Mouse (Mus musculus): ENCODE results near the gene Stat6.

The Stat6 gene

DNA sequence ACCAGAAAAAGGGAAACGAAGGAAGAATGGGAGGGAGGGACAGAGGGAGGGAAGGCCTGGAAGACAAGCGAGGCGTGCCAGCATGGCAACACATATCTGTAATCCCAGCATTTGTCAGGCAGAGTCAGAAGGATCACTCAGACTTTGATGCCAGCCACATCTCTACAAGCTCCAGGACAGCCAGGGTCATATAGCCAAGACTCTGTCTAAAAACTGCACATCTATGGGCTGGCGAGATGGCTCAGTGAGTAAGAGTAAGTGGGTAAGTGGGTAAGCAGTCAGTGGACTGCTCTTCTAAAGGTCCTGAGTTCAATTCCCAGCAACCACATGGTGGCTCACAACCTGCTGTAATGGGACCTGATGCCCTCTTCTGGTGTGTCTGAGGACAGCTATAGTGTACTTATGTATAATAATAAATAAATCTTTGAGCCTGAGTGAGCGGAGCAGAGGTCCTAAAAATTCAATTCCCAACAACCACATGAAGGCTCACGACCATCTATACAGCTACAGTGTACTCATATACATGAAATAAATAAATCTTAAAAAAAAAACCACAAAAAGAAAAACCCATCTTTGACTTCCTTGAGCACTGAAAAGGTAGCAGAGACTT lies 31.4 kb downstream of the Stat6 start:
- DNase-seq (ENCODE audit: low spot score in 2 of 2): no peak

DNA sequence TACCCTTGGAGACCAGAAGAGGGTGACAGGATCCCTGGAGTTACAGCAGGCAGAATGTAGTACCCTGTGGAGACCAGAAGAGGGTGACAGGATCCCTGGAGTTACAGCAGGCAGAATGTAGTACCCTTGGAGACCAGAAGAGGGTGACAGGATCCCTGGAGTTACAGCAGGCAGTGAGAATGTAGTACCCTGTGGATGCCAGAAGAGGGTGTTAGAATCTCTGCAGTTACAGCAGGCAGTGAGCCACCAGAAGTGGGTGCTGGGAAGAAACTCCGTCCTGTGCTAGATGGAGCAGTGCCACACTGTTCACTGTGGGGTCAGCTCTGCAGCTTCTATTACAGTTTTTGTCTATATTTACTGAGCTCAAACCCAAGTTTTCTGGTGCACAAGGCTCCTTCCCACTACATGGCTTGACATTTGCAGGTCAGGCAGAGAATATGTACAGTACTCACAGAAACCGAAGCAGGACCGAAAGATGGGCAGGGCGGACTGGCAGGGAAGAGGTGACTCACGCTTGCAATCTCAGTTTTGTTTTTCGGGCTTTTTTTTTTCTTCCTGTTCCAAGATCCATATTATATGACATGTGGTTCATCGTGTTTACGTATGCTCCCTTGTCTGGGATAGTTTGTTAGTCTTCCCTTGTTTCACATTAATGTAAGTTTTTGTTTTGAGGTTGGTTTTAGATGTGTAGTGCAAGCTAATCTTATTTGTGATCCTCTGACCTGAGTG lies 32.2 kb downstream of the Stat6 start:
- peak; percentile 96 for DNase-seq (ENCODE audit: low spot score in 2 of 2)

DNA sequence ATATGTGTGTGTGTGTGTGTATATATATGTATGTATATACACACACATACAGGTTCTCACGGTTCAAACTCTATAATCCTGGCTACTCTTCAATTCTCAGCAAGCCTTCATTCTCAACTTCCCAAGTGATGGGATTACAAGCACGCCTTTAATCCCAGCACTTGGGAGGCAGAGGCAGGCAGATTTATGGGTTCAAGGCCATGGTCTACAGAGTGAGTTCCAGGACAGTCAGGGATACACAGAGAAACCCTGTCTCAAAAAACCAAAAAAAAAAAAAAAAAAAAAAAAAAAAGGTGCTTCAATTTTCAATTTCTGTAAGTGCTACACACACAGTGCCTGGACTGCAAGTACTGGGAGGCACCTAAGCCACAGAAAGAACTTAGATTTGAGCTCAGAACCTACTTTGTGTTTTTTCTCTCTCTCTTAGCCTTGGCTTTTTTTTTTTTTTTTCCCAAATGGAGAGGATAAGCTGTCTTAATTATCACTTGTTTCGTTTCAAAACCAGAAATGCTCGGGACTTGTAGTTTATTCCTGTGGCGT lies 33.1 kb downstream of the Stat6 start:
- DNase-seq (ENCODE audit: low spot score in 2 of 2): no peak

DNA sequence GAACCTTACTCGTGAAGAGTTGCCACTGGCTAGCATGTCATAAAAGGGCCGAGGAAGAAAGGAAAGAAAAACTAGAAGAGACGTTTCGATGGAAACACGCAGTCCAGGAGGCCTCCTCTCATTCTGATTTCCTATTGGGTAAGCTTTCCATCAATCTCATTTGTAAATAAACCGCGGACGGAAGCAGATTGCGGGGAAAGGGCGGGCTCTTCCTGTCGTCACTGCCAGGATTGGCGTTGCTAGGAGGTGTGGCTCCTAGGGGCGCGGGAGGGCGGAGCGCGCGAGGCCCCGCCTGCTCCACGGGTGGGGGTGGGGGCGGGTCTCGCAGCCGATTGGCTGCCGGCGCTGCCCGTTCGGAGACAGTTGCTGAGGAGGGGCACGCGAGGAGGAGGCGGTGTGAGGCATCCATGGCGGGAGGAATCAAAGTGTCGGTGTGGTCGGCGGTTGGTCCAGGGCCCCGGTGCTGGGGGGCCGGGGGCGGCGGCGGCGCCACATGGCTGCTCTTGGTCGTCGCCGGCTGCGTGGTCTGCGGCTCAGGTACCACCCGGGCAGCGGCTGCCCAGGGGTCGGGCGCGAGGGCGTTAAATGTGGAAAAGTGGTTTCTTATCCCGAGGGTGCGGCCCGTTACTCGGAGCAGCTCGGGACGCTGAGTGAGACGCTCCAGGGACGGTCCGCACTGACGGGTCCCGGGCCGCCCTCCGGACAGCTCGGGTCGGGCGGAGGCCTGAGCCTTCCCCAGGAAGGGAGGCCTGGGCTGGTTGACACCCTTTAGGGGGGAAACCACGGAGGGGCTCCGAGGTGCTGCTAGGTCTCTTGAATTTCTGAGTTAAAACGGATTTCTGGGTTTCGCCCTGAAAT lies 34.1 kb downstream of the Stat6 start:
- peak; percentile 90 to 94 for DNase-seq (ENCODE audit: low spot score in 2 of 2)

DNA sequence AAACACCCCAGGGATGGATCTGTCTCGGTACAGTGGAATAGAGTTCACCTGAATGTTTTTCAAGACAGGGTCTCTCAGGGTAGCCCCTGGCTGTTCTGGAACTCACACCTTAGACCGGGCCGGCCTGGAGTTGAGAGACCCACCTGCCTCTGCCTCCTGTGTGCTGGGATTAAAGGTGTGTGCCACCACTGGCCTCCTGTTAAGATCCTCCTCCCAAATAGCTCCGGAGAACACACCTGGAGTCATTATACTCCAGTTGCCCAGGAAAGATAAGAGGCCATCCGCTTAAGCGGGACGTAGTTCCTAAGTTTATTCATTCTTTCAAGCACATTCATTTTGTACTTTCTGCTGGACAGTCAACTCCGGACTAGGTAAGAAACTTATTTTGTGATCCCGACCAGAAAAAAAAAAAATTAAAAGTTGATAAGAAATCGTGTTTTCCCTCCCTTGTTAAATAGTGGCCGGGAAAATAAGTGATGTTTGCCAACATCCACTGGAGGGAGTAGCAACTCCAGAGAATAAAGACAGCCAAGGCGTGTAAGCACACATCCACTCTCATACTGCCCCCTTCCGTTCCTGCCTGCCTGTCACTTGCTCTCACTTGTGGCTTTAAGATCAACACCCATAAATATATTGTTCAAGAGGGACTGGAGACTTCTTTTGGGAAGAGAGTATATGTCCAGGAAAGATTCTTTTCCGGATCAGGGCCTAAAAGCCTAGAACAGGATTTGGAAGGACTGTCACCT lies 35.0 kb downstream of the Stat6 start:
- peak; percentile 64 to 71 for DNase-seq (ENCODE audit: low spot score in 2 of 2)

DNA sequence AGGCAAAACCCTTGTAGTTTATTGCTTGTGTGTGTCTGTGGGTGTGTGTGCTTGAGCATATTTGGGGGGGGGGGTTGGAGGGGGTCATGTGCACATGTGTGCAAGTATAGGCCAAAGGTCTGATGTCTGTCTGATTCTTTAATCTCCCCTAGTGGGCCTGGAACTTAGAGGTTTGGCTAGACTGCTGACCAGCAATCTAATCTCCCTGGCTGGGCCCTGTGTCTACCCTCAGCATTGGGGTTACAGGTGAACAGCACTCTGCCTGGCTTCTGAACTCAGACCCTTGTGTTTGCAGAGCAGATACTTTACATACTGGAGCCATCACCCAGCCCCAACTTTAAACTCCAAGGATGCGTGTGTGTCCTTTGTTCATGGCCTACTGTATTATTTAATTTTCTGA lies 36.4 kb downstream of the Stat6 start:
- no peak for DNase-seq (ENCODE audit: low spot score in 2 of 2)

DNA sequence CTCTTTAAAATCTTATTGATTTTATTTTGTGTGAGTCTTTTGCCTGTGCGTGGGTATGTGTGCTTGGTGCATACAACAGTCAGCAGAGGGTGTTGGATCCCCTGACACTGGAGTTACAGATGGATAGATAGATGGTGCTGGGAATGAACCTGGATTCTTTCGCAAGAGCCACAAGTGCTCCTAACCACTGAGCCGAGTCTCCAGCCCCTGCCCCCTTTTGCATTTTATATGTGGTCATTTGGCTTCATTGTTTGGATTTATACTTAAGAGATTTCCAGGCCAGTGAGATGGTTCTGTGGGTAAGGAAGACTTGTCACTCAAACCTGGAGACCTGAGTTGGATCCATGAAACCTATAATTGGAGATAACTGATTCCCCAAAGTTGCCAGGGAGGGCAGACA lies 37.1 kb downstream of the Stat6 start:
- no peak for DNase-seq (ENCODE audit: low spot score in 2 of 2)

DNA sequence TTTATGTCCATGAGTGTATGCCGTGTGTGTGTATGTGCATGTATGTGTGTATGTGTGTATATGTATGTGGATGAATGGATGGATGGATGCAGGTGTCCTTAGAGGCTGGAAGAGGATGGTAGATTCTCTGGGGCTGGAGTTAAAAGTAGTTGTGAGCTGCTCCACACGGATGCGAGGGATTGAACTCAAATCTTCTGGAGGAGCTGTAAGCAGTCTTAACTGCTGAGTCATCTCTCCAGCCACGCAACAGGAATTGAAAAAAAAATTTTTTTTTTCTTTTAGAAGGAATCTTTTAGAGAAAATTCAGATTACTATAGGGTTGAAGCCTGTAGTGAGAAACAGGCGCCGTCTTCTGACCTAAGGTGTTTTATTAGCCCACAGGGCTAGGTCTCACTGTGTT lies 40.1 kb downstream of the Stat6 start:
- DNase-seq (ENCODE audit: low spot score in 2 of 2): no peak

DNA sequence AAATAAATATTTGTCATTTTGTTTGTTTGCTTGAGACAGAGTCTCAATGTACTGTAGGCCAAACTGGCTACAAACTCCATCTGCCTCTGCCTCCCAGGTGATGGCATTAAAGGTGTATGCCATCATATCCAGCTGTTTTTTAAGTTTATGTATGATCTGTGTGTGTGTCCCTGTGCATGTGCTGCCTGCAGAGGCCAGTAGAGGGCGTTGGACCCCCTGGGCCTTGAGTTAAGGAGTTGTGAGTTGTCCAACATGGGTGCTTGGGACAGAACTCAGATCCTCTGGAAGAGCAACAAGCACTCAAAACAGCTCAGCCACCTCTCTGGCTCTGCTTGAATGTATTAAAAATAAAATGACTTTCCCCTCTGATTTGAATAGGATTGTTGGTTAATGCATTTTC lies 48.3 kb downstream of the Stat6 start:
- no peak for DNase-seq (ENCODE audit: low spot score in 2 of 2)

DNA sequence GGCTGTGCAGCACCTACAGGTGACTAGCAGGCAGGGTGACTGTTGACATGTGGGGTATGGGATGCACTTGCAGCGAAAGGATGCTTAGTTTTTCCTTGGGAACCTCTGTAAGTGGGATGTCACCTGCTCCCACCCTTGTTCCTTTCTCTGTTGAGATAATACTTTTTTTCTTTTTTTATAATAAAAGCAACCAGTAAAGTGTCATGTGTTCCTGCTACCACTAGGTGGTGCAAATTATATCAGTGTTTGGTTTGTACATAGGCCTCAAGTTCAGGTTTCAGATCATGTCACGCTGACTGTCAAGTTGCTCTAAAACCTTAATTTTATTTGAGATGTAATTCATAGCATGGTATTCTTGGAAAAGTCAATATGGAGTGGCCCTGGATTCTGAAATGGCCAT lies 51.9 kb downstream of the Stat6 start:
- DNase-seq (ENCODE audit: low spot score in 2 of 2): peak; percentile 21 to 40

DNA sequence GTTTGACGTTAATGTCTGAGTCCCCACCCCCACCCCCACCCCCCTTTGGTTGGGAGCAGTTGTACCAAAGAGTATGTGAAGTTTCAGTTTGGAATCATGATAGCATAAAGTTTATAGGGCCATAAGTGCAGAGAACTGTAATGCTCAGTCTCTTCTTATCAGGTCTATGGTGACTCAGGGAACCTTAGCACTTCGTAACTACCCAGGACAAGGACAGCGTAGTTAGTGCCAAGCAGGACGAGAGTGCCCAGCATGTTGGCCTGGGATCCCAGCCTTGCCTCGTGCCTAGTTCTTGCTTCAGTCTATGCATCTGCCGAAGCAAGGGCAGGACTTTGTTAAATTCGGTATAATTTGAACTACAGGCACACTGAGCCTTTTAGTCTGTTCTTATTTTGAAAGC lies 53.0 kb downstream of the Stat6 start:
- no peak for DNase-seq (ENCODE audit: low spot score in 2 of 2)

DNA sequence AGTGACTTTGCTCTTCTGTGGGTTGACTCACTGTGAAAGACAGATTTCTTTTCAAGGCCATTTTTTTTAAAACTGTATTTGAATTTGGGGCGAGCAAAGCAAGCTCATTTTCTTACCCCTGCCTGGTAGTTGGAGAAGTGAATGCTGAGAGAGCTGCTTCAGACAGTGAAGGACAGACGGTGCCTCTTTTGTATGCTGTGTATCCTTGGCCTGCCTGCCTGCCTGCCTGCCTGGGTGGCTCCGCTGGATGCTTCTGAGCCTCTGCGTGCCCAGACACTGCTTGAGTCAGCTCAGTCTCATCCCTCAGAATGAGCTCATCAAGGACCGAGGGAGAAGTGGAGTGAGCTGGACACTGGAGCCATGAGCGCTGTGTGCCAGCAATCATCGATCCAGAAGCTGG lies 56.2 kb downstream of the Stat6 start:
- DNase-seq (ENCODE audit: low spot score in 2 of 2): no peak

DNA sequence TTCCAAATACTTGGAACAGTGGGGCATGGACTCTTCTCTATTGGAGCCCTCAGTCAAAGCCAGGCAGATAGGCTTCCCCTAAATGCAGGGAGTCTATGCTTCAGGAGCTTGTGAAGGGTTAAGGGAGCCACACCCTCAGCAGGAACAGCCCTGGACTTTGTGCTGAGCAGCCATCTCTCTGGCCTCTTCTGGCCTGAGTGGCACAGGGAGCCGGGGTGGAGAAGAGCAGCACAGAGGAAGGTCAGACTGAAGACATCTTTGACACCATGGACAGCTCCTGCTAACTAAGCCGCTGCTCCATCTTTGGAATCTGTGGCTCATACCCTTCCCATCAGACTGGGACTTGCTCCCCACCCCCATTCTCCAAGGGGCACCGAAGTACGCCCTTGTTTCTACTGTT lies 60.5 kb downstream of the Stat6 start:
- DNase-seq (ENCODE audit: low spot score in 2 of 2): no peak

DNA sequence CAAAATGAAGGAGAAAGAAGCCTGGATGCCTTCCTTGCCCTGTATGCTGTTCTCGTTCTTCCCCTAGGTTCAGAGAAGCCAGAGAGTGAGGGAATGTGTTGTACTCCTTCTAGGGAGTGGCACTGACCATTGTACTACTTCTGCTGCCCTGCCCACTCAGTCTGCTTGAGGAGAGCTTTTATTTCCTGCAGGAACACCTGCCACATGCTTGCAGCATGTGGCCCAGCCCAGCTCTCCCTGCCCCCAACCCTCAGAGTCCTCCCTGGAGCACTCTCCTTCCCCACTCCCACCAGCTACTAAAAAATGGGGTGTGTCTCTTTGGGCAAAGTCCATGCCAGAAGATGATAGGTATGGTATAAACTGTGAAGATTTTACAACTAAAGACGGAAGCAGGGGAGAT lies 61.5 kb downstream of the Stat6 start:
- no peak for DNase-seq (ENCODE audit: low spot score in 2 of 2)

DNA sequence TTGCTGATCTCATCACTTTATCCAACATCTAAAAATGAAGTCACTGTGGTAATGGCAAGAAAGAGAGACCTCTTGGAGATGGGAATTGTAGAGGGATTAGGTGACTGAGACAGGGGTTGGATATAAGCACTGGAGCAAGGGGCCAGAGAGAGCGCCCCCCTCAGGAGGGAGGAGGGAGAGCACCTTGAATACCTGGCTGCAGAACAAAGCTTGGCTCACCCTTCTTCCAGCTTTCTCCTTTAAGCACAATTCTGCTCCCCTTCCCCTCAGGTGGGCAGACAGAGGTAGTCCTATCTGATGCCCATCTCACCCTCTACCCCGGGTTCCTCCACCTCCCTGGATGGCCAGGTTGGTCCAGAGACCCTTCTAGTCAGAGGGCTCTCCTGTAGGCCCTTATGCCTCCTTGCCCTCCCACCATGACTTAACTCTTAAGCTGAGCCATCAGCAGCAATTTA lies 62.0 kb downstream of the Stat6 start, which contains the start of gene Myo1a:
Gene Myo1a (plus strand): TSS at position 405 of the 455 bp plus-strand sequence.
- no peak for DNase-seq (ENCODE audit: low spot score in 2 of 2)

DNA sequence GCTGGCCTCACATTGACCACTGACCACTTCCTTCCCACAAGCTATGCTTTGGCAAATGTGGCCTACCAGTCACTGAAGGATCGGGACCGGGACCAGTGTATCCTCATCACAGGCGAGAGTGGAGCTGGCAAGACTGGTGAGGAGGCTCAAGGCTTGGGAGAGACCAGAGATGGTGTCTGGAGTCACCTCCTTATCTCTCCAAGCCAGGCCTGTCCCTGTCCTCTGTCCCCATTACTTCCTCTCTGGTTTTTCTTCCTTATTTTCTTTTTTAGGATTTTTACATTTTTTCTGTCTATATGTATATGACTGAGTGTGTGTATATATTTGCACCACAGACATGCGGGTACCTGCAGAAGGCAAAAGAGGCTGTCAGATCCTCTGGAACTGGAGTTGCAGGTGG lies 63.0 kb downstream of the Stat6 start:
- no peak for DNase-seq (ENCODE audit: low spot score in 2 of 2)

DNA sequence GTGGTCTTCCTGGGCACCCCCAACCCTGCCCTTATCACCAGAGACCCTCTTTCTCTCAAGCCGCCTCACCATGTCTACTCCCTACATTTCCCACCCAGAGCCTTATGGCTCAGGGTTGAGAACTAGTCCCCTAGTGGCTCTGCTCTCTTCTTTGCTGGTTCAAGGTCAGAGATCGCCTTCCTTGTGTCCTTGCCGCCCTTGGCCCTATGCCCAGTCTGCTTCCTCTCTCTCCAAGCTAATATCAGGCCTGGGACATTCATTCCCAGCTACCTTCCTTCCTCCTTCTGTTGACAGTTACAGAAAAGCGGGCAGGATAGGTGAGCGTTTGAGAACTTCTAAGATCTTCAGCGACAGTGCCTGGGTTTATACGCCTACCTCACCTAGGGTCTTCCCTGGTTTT lies 64.9 kb downstream of the Stat6 start:
- no peak for DNase-seq (ENCODE audit: low spot score in 2 of 2)

DNA sequence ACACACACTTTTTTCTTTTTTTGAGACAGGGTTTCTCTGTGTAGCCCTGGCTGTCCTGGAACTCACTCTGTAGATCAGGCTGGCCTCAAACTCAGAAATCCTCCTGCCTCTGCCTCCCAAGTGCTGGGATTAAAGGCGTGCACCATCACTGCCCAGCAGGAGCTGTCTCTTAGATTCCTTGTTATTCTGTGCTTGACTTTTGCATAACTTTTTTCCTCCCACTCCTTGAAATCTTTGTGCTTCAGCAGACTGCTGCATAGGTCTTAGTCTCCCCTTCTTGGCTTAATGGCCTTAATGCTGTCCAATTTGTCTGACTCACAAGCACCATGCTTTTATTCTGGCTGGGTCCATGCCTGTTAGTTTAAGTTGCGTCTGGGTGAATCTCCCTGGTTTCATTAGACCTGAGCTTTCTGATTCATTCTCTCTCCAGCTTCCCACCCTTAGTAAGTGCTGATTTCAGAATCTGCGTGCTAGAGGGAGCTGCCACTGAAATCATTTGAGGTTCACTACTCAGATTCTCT lies 66.1 kb downstream of the Stat6 start:
- no peak for DNase-seq (ENCODE audit: low spot score in 2 of 2)

DNA sequence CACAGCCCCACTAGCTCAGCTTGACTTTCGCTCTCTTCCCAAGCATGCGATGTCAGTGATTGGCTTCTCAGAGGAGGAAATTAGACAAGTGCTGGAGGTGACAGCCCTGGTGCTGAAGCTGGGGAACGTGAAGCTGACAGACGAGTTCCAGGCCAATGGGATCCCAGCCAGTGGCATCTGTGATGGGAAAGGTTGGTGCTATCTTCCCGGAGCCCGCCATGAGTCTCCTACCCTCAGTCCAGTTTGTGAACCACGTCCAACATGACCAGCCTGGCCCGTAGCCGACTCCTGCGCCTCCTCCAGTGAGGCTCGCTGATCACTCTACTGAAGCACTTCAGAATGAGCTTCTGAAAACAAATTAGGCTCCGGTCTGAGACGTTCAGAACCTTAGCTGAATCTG lies 67.5 kb downstream of the Stat6 start:
- no peak for DNase-seq (ENCODE audit: low spot score in 2 of 2)

All from right cerebral cortex, adult 2 months (tissue).